Mouse (Mus musculus) hindbrain, embryonic 11.5 days (tissue): ENCODE measurements around the gene Kansl3. TPM values are rescaled to one million over a fixed set of nuclear protein-coding genes. Genes with fewer than 3 reads are reported as not detected.

Experiments
- ATAC-seq: fragments of 200-750 bp; cut with Nextera tagmentation; 2 replicates; pipeline ENCODE4 v1.8.0; 2017; ENCODE audit warnings: mild to moderate bottlenecking, moderate TSS enrichment, moderate library complexity; ENCODE audit not compliant: low FRiP score
- DNase-seq: peaks from one replicate; pipeline ENCODE4 v3.0.0-alpha.2; 2015; ENCODE audit warnings: low spot score
- H3K27ac ChIP-seq: fragments of 300-500 bp; sonication (generic); 2 replicates; pipeline ENCODE4 v1.5.1; 2014; ENCODE audit warnings: mild to moderate bottlenecking, low read depth, low read length
- H3K27me3 ChIP-seq: fragments of 300-500 bp; sonication (generic); 2 replicates; pipeline ENCODE4 v1.6.1; 2014; ENCODE audit warnings: mild to moderate bottlenecking, low read length, moderate library complexity, mixed read lengths; ENCODE audit not compliant: control insufficient read depth, insufficient read depth
- H3K36me3 ChIP-seq: fragments of 300-500 bp; sonication (generic); 2 replicates; pipeline ENCODE4 v1.6.1; 2014; ENCODE audit warnings: mild to moderate bottlenecking, low read length, moderate library complexity, mixed read lengths; ENCODE audit not compliant: control insufficient read depth, insufficient read depth
- H3K4me1 ChIP-seq: fragments of 300-500 bp; sonication (generic); replicated peaks from 2 replicates; pipeline ENCODE4 v1.6.1; 2014; ENCODE audit warnings: low read length, mixed read lengths; ENCODE audit not compliant: control insufficient read depth, insufficient read depth
- H3K4me2 ChIP-seq: fragments of 300-500 bp; sonication (generic); replicated peaks from 2 replicates; pipeline ENCODE4 v1.6.1; 2014; ENCODE audit warnings: mild to moderate bottlenecking, low read depth, low read length
- H3K4me3 ChIP-seq: fragments of 300-500 bp; sonication (generic); 2 replicates; pipeline ENCODE4 v1.5.1; 2014; ENCODE audit warnings: low read depth, low read length
- H3K9ac ChIP-seq: fragments of 300-500 bp; sonication (generic); 2 replicates; pipeline ENCODE4 v1.6.1; 2014; ENCODE audit warnings: low read depth, low read length
- H3K9me3 ChIP-seq: fragments of 300-500 bp; sonication (generic); 2 replicates; pipeline ENCODE4 v1.6.1; 2016; ENCODE audit warnings: low read length; ENCODE audit not compliant: control insufficient read depth
- WGBS: fragments of 180-500 bp; shearing (Covaris S2); extraction: QIAGEN DNeasy Blood & Tissue Kit; methylation state at CpG from one replicate; pipeline ENCODE4 v1.1.7; 2014; 5-methylcytosine and 5-hydroxymethylcytosine counted together
- polyA plus RNA-seq: library from polyadenylated mRNA; unstranded; fragments of >200 nt; fragmentation: Nextera tagmentation; extraction: Ambion mirVana; gene quantifications from 2 replicates; pipeline ENCODE4 v1.2.1, GENCODE M21; 2014

The Kansl3 gene
- polyA plus RNA-seq, 1 experiment from 2014 or later = 30.5 TPM

GRCm38 (mm10) chr1:36302273-36302672 is 66.7 kb downstream of the Kansl3 start:
- H3K27ac ChIP-seq = no peak overlapping the region
- no peak overlapping the region for H3K4me2 ChIP-seq
- WGBS = 74% methylated on average over 8 of the region's 8 CpGs
- no peaks in the 10 kb centered on the region for H3K4me1 ChIP-seq
- H3K36me3 ChIP-seq = no peaks in the 10 kb centered on the region
- H3K27me3 ChIP-seq = no peaks in the 10 kb centered on the region
- H3K9ac ChIP-seq = no peak overlapping the region
- H3K9me3 ChIP-seq = no peaks in the 10 kb centered on the region
- DNase-seq (no peak), ATAC-seq (no peak)
- H3K4me3 ChIP-seq = no peak overlapping the region

DNA sequence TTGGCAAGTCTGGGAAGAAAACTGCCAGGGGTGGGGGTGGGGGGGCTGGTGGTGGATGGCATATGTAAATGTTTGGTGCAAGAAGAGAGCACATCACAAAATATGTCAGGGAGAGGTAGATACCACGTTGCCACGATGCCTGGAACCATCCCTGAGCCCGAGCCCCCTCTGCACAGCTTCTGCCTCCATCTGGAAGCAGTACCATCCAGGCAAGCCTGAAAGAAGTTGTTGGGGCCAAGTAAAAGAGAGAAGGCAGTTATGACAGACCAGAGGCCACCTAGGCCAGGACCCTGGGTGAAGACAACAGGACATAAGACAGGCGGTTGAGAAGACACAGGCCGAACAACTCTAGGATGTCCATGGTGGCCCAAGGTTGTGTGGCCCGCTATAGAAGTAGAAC is 68.5 kb downstream of the Kansl3 start:
- H3K27me3 ChIP-seq = no peaks in the 10 kb centered on the region
- no peak overlapping the region for H3K4me2 ChIP-seq
- H3K9me3 ChIP-seq = no peaks in the 10 kb centered on the region
- no peak overlapping the region for H3K9ac ChIP-seq
- no peaks in the 10 kb centered on the region for H3K36me3 ChIP-seq
- no peak overlapping the region for H3K27ac ChIP-seq
- ATAC-seq = no peak
- no peak overlapping the region for H3K4me3 ChIP-seq
- H3K4me1 ChIP-seq = no peaks in the 10 kb centered on the region
- no peak for DNase-seq
- WGBS = 89% methylated on average over 6 of the region's 6 CpGs

DNA sequence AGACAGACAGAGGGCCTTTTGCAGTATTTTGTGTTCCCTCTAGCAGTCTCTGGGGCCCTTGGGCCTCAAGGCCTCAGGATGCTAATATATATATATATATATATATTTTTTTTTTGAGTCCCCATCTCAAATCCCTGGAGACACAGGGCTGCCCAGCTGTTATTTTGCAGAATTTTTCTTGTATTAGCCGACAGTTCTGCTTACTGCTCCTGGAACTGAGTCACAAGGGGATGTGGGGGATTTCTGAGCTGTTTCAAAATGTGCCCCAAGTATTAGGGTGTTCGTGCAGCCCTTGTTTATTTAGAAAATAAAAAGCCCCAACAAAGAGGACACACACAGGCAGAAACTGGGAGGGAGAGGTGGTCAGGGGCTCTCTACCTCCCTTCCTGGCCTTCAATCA is 69.3 kb downstream of the Kansl3 start:
- Histone ChIP-seq H3K27ac (no peak overlapping the region), H3K4me1 (no peaks in the 10 kb centered on the region), H3K4me2 (no peak overlapping the region), H3K4me3 (no peak overlapping the region), H3K9me3 (no peaks in the 10 kb centered on the region), H3K36me3 (no peaks in the 10 kb centered on the region), H3K27me3 (no peaks in the 10 kb centered on the region), H3K9ac (no peak overlapping the region)
- DNase-seq (no peak), ATAC-seq (no peak)
- WGBS = 74% methylated on average over 2 of the region's 2 CpGs

DNA sequence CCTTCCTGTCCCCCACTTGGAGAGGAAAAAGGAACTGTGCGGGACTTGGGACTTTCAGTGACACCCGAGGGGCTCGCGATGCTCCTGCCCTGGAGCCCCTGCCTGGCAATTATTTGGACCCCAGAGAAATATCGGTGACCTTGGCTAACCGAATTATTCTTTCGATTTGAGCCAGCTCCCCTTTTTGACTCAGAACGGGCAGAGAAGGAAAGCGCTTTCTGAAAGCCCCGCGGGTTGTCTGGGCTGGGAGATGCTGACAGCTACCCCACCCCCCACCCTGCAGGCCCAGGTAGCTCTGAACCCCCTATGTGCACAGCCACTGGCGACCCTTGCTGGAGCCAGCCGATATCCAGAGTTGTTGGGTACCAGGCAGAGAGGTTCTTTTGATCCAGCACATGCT is 69.9 kb downstream of the Kansl3 start:
- no peak overlapping the region for H3K4me3 ChIP-seq
- H3K4me2 ChIP-seq = no peak overlapping the region
- 29% methylated on average over 13 of the region's 13 CpGs for WGBS
- H3K27me3 ChIP-seq = no peaks in the 10 kb centered on the region
- H3K27ac ChIP-seq = no peak overlapping the region
- H3K9me3 ChIP-seq = no peaks in the 10 kb centered on the region
- H3K36me3 ChIP-seq = no peaks in the 10 kb centered on the region
- no peak for ATAC-seq
- H3K4me1 ChIP-seq = no peaks in the 10 kb centered on the region
- no peak for DNase-seq
- no peak overlapping the region for H3K9ac ChIP-seq

DNA sequence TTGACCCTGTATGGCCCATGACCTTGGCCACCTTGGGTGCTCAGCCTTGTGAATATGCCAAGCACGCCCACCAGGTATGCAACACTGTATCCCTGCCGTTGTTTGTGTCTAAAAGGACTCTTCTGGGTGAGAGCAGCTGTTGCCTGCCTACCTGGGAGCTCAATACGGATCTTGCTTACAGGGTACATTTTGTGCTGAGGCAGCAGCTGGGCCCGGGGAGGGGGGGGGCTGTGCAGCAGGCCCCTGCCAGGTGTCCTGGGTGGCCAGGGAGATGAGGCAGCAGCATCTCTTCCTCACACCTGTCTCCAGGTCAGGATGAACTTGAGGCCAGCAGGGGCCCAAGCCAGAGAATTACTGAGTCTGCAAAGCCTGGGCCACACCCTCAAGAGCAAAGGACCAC is 70.9 kb downstream of the Kansl3 start:
- Histone ChIP-seq H3K27ac (no peak overlapping the region), H3K36me3 (no peaks in the 10 kb centered on the region), H3K4me3 (no peak overlapping the region), H3K27me3 (no peaks in the 10 kb centered on the region), H3K4me2 (no peak overlapping the region), H3K9ac (no peak overlapping the region), H3K9me3 (no peaks in the 10 kb centered on the region), H3K4me1 (no peaks in the 10 kb centered on the region)
- DNase-seq = no peak
- ATAC-seq = no peak
- WGBS = 82% methylated on average over 4 of the region's 4 CpGs

- DNase-seq (no peak), ATAC-seq (no peak)
- H3K4me3 ChIP-seq = no peak overlapping the region
- H3K4me1 ChIP-seq = no peaks in the 10 kb centered on the region
- no peaks in the 10 kb centered on the region for H3K36me3 ChIP-seq
- H3K4me2 ChIP-seq = no peak overlapping the region
- H3K9ac ChIP-seq = no peak overlapping the region
- 74% methylated on average over 9 of the region's 9 CpGs for WGBS
- no peak overlapping the region for H3K27ac ChIP-seq
- no peaks in the 10 kb centered on the region for H3K27me3 ChIP-seq
- no peaks in the 10 kb centered on the region for H3K9me3 ChIP-seq
These were observed 72.4 kb downstream of the Kansl3 start for GRCm38 (mm10) chr1:36296466-36297149.

DNA sequence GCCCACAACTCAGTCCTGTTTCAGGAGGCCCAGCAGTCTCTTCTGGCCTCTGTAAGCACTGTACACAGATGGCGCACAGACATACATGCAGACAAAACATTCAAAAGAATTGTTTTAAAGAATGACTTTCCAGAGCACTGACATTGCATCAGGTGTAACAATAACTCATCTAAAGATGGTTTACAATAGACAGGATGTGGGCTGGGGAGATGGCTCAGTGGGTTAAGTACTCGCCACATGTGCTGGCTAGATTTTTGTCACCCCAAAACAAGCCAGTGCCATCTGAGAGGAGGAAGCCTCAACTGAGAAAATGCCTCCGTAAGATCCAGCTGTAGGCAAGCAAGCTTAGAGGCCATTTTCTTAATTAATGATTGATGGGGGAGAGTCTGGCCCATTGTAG is 74.6 kb downstream of the Kansl3 start:
- H3K27ac ChIP-seq = no peak overlapping the region
- WGBS = 85% methylated on average over 3 of the region's 3 CpGs
- no peak for ATAC-seq

GRCm38 (mm10) chr1:36293470-36293869 is 75.5 kb downstream of the Kansl3 start:
- no peaks in the 10 kb centered on the region for H3K27me3 ChIP-seq
- no peak for DNase-seq

More for the DNA sequence above, 74.6 kb downstream of the Kansl3 start:
- H3K4me1 ChIP-seq = no peaks in the 10 kb centered on the region
- H3K9me3 ChIP-seq = no peaks in the 10 kb centered on the region
- no peak overlapping the region for H3K4me3 ChIP-seq
- H3K4me2 ChIP-seq = no peak overlapping the region
- H3K9ac ChIP-seq = no peak overlapping the region
- no peaks in the 10 kb centered on the region for H3K36me3 ChIP-seq
- no peaks in the 10 kb centered on the region for H3K27me3 ChIP-seq
- no peak for DNase-seq

More at GRCm38 (mm10) chr1:36293470-36293869, 75.5 kb downstream of the Kansl3 start:
- no peaks in the 10 kb centered on the region for H3K36me3 ChIP-seq
- no peaks in the 10 kb centered on the region for H3K4me1 ChIP-seq
- H3K4me2 ChIP-seq = no peak overlapping the region
- no peak overlapping the region for H3K9ac ChIP-seq
- no peaks in the 10 kb centered on the region for H3K9me3 ChIP-seq
- 95% methylated on average over 8 of the region's 8 CpGs for WGBS
- no peak for ATAC-seq
- no peak overlapping the region for H3K4me3 ChIP-seq
- H3K27ac ChIP-seq = no peak overlapping the region
